Mouse (Mus musculus): Measurements from ENCODE around the gene Aldh1a3. TPM values are rescaled to one million over a fixed set of nuclear protein-coding genes. Genes with fewer than 3 reads are reported as not detected.

The Aldh1a3 gene
- polyA plus RNA-seq, 1 experiment = 2.0 TPM

Other genes starting within 250 kb of the Aldh1a3 start
- gene Gm10974, start 61.6 kb downstream of the Aldh1a3 start, polyA plus RNA-seq (2012; fragmentation: generic; extraction: Trizol) = not detected
- 24.8 TPM for gene Lrrk1, start 39.2 kb downstream of the Aldh1a3 start, polyA plus RNA-seq (2012; fragmentation: generic; extraction: Trizol)

Measured in myocyte (in vitro differentiated cells).